Mouse (Mus musculus): ENCODE data around the gene Iqschfp. TPM values are rescaled to one million over a fixed set of nuclear protein-coding genes. Genes with fewer than 3 reads are reported as not detected.

The Iqschfp gene
- total RNA-seq, 2 experiments from 2014 or later: not detected

GRCm38 (mm10) chr3:68393578-68393977, 501.5 kb downstream of the Iqschfp start:
- ATAC-seq (replicated peaks; ENCODE audit: low FRiP score, poor library complexity, severe bottlenecking): no peak

DNA sequence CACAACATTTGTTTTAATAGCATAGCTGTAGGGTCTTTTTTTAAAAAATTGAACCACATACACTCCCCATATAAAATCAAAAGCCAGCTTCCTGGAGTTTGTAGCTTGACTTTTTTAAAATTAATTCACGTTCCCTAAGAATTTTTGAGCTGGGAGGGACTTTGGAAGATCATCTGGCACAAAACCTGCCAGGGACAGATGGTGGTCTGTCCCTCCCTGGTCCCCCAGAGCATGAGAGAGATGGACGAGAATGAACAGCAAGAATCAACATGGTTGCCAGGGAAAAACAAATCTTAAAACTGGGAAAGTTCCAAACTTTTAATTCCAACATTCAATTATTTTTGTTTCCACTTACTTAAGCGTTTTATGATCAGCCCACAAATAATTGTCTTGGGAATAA, 506.7 kb downstream of the Iqschfp start:
- no peak for ATAC-seq (replicated peaks; ENCODE audit: low FRiP score, poor library complexity, severe bottlenecking)

GRCm38 (mm10) chr3:68400121-68400520, 508.1 kb downstream of the Iqschfp start:
- no peak for ATAC-seq (replicated peaks; ENCODE audit: low FRiP score, poor library complexity, severe bottlenecking)

- no peak for ATAC-seq (replicated peaks; ENCODE audit: low FRiP score, poor library complexity, severe bottlenecking)
These were observed 511.3 kb downstream of the Iqschfp start for GRCm38 (mm10) chr3:68403343-68403742.

DNA sequence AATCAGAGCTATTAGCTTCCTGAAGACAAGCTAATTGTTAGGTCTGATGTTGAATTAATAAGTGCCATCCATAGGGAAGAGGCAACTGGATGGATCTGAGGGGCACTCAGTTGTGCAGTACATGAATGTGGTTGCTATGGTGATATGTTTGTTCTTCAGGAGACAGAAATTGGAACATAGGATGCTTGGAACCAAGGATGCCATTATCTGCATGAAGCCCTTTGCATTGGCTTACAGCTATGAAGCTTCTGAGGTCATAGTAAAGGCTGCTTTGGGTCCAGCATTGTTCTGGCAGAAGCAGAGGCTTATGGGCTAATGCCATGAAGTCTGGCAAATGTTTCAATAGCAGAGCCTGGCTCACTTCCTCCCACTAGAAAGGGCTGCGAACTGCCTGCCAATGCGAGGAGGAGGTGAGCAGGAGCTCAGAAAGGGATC, 511.8 kb downstream of the Iqschfp start:
- no peak for ATAC-seq (replicated peaks; ENCODE audit: low FRiP score, poor library complexity, severe bottlenecking)

GRCm38 (mm10) chr3:68405724-68406123, 513.7 kb downstream of the Iqschfp start:
- no peak for ATAC-seq (replicated peaks; ENCODE audit: low FRiP score, poor library complexity, severe bottlenecking)

DNA sequence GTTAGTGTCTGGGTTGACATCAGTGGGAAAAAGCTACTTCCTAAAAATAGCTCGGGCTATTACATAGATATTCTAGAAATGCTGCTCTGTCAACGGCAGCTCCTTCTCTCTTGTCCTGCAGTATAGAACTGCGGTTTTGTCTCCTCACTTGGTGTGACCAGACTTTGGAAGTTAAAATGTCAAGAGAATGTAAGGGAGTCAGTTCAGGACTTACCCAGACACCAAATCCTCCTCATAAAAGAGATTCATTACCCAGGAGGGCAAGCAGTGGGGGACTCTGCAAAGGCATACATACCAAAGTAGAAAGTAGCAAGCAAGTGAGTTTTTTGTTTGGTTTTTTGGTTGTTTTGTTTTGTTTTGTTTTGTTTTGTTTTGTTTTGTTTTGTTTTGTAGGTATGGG, 520.2 kb downstream of the Iqschfp start:
- ATAC-seq (replicated peaks; ENCODE audit: low FRiP score, poor library complexity, severe bottlenecking): no peak

GRCm38 (mm10) chr3:68419792-68420191, 527.8 kb downstream of the Iqschfp start:
- ATAC-seq (replicated peaks; ENCODE audit: low FRiP score, poor library complexity, severe bottlenecking): no peak

- ATAC-seq (replicated peaks; ENCODE audit: low FRiP score, poor library complexity, severe bottlenecking): no peak
These were observed 528.9 kb downstream of the Iqschfp start for GRCm38 (mm10) chr3:68420927-68421326.

DNA sequence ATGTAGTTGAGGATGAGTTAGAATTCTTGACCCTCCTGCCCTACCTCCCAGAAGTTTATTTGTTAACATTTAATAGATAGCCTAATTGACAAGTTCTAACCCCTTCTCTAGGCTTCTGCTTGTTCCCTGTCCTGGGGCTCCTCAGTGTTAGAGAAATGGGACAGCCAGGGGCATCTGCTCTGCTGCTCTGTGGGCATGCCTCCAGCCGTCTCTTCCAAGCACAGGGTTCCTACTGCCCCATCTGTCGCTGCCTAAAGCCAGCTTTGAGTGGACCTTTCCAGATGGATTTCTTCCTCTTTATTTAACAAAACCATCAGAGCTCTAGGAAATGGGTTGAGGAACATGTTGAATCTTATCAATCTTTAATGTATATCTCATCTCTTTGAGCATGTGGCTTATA, 529.8 kb downstream of the Iqschfp start:
- ATAC-seq (replicated peaks; ENCODE audit: low FRiP score, poor library complexity, severe bottlenecking): no peak

- ATAC-seq (replicated peaks; ENCODE audit: low FRiP score, poor library complexity, severe bottlenecking): no peak
These were observed 536.0 kb downstream of the Iqschfp start for GRCm38 (mm10) chr3:68428081-68428480.

DNA sequence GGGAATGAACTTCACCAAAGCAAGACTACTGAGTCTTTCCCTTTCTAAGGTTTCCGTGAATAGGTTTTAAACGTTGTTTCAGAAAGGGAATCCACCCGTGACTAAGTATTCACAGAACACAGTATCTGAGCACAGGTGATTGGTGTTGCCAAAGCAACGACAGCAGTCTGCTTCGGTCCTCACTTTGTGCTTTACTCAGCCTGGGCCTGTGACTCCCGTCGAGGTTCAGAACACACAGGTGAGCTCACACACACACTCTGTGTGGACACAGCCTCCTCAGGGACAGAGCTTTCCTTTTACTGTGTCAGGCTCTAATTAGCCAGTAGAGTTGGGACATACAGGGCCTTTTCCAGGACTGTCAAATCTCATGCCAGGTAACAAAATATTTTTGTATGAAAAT, 542.4 kb downstream of the Iqschfp start:
- ATAC-seq (replicated peaks; ENCODE audit: low FRiP score, poor library complexity, severe bottlenecking): no peak

GRCm38 (mm10) chr3:68434897-68435296, 542.9 kb downstream of the Iqschfp start:
- ATAC-seq (replicated peaks; ENCODE audit: low FRiP score, poor library complexity, severe bottlenecking): no peak

DNA sequence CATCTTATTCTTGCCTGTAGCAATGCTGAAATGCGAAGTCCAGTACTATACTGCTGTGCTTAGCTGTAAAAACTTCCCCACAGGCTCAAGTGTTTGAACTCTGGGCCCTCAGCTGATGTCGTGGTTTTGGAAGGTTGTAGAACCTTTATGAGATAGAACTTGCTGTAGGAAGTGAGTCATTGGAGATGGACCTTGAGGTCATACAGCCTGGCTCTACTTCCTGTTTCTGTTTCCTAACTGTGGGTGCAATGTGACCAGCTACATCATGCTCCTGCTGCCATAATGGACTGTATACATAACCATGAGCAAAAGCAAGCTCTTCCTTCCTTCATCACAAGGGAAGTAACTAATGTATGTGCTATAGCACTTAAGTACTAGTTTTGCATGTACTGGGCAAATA, 556.4 kb downstream of the Iqschfp start:
- no peak for ATAC-seq (replicated peaks; ENCODE audit: low FRiP score, poor library complexity, severe bottlenecking)

DNA sequence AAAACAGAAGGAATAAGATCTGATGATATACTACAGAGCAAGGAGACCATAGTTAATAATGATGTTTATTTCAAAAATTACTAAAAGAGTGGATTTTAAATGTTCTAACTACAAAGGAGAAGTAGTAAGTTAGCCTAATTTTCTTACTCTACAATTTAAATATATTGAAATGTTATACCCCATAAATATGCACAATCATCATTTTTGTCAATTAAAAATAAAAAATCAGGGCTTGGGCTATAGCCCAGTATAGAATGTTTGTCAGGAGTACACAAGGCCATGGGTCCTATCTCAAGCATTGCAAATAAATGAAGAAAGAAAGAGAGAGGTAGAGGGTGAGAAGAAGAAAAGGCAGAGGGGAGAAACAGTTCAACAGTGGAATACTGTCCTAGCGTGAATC, 559.6 kb downstream of the Iqschfp start:
- no peak for ATAC-seq (replicated peaks; ENCODE audit: low FRiP score, poor library complexity, severe bottlenecking)

DNA sequence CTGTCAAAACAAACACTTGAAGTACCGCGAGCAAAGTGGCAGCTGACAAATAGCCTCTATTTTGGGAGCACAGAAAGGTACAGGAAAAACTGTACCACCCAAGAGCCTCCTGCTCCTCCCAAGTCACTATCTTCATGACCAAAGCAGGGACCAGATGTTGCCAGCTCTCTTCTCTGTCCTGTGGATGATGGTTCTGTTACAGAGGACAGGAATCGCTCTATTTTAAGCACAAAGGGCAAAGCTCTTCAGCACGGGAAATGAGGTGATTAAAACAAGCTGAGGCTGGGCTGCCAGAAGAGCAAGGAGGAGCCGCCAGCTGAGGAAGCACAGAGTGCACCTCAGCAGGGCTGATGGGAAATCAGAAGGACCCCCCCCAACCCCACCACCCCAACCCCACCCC, 561.2 kb downstream of the Iqschfp start:
- no peak for ATAC-seq (replicated peaks; ENCODE audit: low FRiP score, poor library complexity, severe bottlenecking)

DNA sequence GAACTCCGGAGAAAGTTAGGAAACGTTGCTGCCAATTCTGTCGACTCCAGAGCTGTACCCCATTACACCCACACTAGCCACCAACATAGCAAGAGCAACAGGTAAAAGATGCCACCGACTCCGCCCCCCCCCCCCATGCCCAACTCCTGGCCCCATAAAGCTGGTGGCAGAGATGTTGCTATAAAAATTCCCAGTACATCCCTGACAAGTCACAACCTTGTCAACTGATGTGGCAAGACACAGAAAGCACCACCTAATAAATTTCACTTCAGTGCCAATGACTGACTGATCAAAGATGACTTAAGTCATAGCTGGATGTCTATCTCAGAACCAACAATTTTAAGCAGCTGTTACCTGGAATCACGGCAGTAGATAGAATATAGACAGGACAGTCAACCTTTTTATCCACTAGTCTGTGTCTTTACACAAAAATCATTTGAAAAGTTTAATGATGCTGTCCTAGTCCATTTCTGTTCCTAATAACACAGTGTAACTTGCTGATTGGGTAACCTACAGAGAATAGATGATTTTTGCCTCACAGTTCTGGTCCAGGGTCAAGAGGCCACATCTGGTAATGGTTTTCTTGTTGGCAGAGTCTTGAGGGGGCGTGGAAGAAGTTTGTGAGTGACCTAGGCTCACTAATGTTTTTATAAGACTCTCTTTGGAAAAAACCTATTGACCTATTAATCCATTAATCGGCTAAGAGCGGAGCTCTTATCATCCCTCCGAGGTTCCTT, 561.9 kb downstream of the Iqschfp start:
- ATAC-seq (replicated peaks; ENCODE audit: low FRiP score, poor library complexity, severe bottlenecking): no peak

GRCm38 (mm10) chr3:68466643-68467042, 574.6 kb downstream of the Iqschfp start:
- ATAC-seq (replicated peaks; ENCODE audit: low FRiP score, poor library complexity, severe bottlenecking): no peak

DNA sequence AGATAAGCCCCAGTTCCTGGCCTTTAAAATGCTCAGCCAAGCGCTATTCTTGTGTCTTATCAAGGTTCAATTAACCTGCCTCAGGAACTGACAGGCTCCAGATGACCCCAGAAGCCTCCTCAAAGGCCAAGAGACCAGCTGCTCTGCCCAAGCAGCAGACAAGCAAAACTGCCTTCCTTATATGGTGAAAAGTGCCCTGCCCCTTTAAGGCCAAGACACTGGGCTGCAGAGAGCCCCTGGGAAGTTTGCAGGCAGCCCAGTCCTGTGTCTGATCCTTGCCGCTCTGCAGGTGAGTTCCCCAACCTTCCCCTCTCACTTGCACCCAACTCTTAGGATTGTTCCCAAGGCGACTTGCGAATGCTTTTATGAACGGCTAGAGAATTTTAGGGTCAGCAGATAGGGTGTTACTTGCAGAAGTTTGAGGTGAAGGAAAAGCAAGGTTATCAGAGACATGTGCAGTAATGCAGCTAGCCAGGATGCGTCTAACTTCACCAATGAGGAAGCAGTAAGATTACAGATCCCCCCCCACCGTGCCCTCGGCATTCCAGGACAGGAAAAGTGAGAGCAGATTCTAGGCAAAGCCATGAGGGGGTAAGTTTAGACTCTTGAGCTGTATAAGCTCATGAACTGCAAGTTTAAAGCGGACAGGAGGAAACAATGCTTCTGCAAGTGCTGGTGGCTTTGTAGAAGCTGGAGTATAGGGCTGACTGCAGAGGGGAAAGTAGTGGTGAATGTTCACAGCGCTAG, 576.1 kb downstream of the Iqschfp start:
- ATAC-seq (replicated peaks; ENCODE audit: low FRiP score, poor library complexity, severe bottlenecking): no peak

GRCm38 (mm10) chr3:68469643-68470042, 577.6 kb downstream of the Iqschfp start:
- ATAC-seq (replicated peaks; ENCODE audit: low FRiP score, poor library complexity, severe bottlenecking): no peak

DNA sequence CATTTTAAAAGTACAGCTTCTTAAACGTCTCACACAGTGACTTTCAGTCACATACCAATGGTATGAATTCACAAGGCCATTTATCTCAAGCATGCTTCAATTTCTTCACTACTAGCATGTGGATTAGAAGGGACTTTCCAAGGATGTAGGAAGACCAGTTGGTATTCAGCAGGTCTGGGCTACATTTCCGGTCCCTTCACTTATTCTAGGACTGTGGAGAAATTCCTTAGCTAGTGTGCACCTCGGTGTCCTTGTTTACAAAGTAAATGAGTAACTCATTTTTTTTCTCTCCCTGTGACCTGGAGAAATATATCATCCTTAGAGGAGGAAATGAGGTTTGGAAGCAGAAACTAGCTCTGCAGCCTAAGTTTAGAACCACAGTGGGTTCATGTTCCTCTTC, 578.0 kb downstream of the Iqschfp start:
- ATAC-seq (replicated peaks; ENCODE audit: low FRiP score, poor library complexity, severe bottlenecking): no peak

All from erythroid progenitor cell, adult 5-6 weeks (primary cell).